Mouse (Mus musculus) frontal cortex, adult 2 months (tissue): ENCODE results near the gene Dach1. TPM values are rescaled to one million over a fixed set of nuclear protein-coding genes. Genes with fewer than 3 reads are reported as not detected.

Experiments used
- DNase-seq, 2 experiments: peaks; one replicate each; pipeline ENCODE4 v3.0.0; 2022; ENCODE audit warnings: low spot score in 1 of 2; ENCODE audit errors: extremely low spot score in 1 of 2
- polyA plus RNA-seq: library from polyadenylated mRNA; depleted of rRNA; stranded (reverse); fragments of >200 nt; gene quantifications from 2 replicates; pipeline ENCODE4 v1.2.3, GENCODE M21; 2012

Dach1 gene
- polyA plus RNA-seq, 1 experiment: 1.9 TPM

- DNase-seq: no peak
Measured at GRCm38 (mm10) chr14:98113106-98113505, 56.5 kb downstream of the Dach1 start.

- no peak for DNase-seq
Measured at GRCm38 (mm10) chr14:98109929-98110328, 59.6 kb downstream of the Dach1 start.

- no peak for DNase-seq
Measured at GRCm38 (mm10) chr14:98108764-98109163, 60.8 kb downstream of the Dach1 start.

- no peak for DNase-seq
Measured at GRCm38 (mm10) chr14:98106208-98106607, 63.4 kb downstream of the Dach1 start.

GRCm38 (mm10) chr14:98104314-98104955 is 65.1 kb downstream of the Dach1 start:
- DNase-seq: no peak

GRCm38 (mm10) chr14:98095229-98095628 is 74.3 kb downstream of the Dach1 start:
- no peak for DNase-seq

- DNase-seq: no peak
Measured at GRCm38 (mm10) chr14:98089246-98089645, 80.3 kb downstream of the Dach1 start.

- DNase-seq: no peak
Measured at GRCm38 (mm10) chr14:98087355-98087754, 82.2 kb downstream of the Dach1 start.

GRCm38 (mm10) chr14:98086794-98087193 is 82.8 kb downstream of the Dach1 start:
- no peak for DNase-seq

GRCm38 (mm10) chr14:98085141-98085540 is 84.4 kb downstream of the Dach1 start:
- no peak for DNase-seq

GRCm38 (mm10) chr14:98084720-98085119 is 84.8 kb downstream of the Dach1 start:
- no peak for DNase-seq

- DNase-seq: no peak
Measured at GRCm38 (mm10) chr14:98083419-98083818, 86.1 kb downstream of the Dach1 start.

- DNase-seq: no peak
Measured at GRCm38 (mm10) chr14:98080014-98080413, 89.6 kb downstream of the Dach1 start.

GRCm38 (mm10) chr14:98077996-98078395 is 91.6 kb downstream of the Dach1 start:
- no peak for DNase-seq

- DNase-seq: no peak
Measured at GRCm38 (mm10) chr14:98073421-98074080, 96.0 kb downstream of the Dach1 start.

GRCm38 (mm10) chr14:98072647-98073420 is 96.7 kb downstream of the Dach1 start:
- no peak for DNase-seq

- DNase-seq: no peak
Measured at GRCm38 (mm10) chr14:98071877-98072276, 97.7 kb downstream of the Dach1 start.

GRCm38 (mm10) chr14:98067273-98067905 is 102.2 kb downstream of the Dach1 start:
- no peak for DNase-seq

GRCm38 (mm10) chr14:98064190-98064589 is 105.4 kb downstream of the Dach1 start:
- no peak for DNase-seq

GRCm38 (mm10) chr14:98049329-98049728 is 120.2 kb downstream of the Dach1 start:
- no peak for DNase-seq

GRCm38 (mm10) chr14:98048403-98048802 is 121.2 kb downstream of the Dach1 start:
- no peak for DNase-seq
